Mouse (Mus musculus) testis, adult 2 months (tissue): ENCODE measurements around the gene Igfbp4. TPM values are rescaled to one million over a fixed set of nuclear protein-coding genes. Genes with fewer than 3 reads are reported as not detected.

ENCODE experiments used
- H3K27ac ChIP-seq: fragments of 200-500 bp; 2 replicates; pipeline ENCODE4 v1.5.1; 2012; ENCODE audit warnings: low read depth, low read length; ENCODE audit not compliant: control insufficient read depth, insufficient read depth
- H3K27me3 ChIP-seq: fragments of 200-500 bp; 2 replicates; pipeline ENCODE4 v1.6.1; 2012; ENCODE audit warnings: mild to moderate bottlenecking, low read length, moderate library complexity; ENCODE audit not compliant: control insufficient read depth, insufficient read depth
- H3K36me3 ChIP-seq: fragments of 200-500 bp; 2 replicates; pipeline ENCODE4 v1.6.1; 2012; ENCODE audit warnings: mild to moderate bottlenecking, low read length; ENCODE audit not compliant: control insufficient read depth, insufficient read depth
- H3K4me1 ChIP-seq: fragments of 200-500 bp; 2 replicates; pipeline ENCODE4 v1.6.1; 2012; ENCODE audit warnings: low read length; ENCODE audit not compliant: control insufficient read depth, insufficient read depth
- H3K4me3 ChIP-seq: fragments of 200-500 bp; 2 replicates; pipeline ENCODE4 v1.5.1; 2012; ENCODE audit warnings: low read depth, mild to moderate bottlenecking, low read length, moderate library complexity, mixed read lengths; ENCODE audit not compliant: control insufficient read depth
- CTCF ChIP-seq: fragments of 200-500 bp; IDR thresholded peaks from 2 replicates; pipeline ENCODE4 v1.5.1; 2012; ENCODE audit warnings: low read depth, mild to moderate bottlenecking, inconsistent platforms, low read length, moderate library complexity; ENCODE audit not compliant: control insufficient read depth, insufficient read depth, insufficient replicate concordance
- POLR2A ChIP-seq: fragments of 200-500 bp; IDR thresholded peaks from 2 replicates; pipeline ENCODE4 v1.6.1; 2012; ENCODE audit warnings: low read depth, mild to moderate bottlenecking, inconsistent platforms, low read length, moderate library complexity; ENCODE audit not compliant: control insufficient read depth
- polyA plus RNA-seq: library from polyadenylated mRNA; depleted of rRNA; stranded (reverse); fragments of >200 nt; gene quantifications from 2 replicates; pipeline ENCODE4 v1.2.3, GENCODE M21; 2012

Igfbp4 gene
- polyA plus RNA-seq, 1 experiment, result 19.0 TPM

- no peak overlapping the region for H3K4me3 ChIP-seq
- no peaks in the 10 kb centered on the region for H3K27me3 ChIP-seq
- no peak for TF ChIP-seq POLR2A
- no peak for TF ChIP-seq CTCF
- no peak overlapping the region for H3K27ac ChIP-seq
- H3K36me3 ChIP-seq, result no peaks in the 10 kb centered on the region
- no peaks in the 10 kb centered on the region for H3K4me1 ChIP-seq
Measured at GRCm38 (mm10) chr11:99055571-99056452, 14.8 kb downstream of the Igfbp4 start.

DNA sequence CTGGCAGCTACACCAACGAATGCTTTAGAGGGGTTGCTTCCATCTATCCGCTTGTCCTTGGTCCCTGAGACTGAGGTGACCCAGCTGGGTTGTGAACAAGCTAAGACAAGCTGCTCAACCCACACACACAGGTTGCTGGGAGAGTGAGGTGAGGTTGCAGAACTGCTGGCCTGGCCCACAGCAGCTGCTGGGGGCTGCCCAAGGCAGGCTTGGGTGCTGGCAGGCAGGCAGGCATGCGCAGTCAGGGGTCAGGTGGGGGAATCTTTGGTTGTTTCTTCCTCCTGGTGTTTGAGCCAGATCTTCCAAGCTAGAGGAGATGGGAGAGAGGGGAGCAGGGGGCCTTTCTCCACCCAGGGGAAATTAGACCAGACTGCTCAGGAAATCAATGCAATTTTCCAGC is 19.4 kb downstream of the Igfbp4 start:
- TF ChIP-seq POLR2A (no peak), CTCF (no peak)
- no peaks in the 10 kb centered on the region for H3K27me3 ChIP-seq
- no peak overlapping the region for H3K4me3 ChIP-seq
- H3K4me1 ChIP-seq, result no peaks in the 10 kb centered on the region
- H3K27ac ChIP-seq, result no peak overlapping the region
- no peaks in the 10 kb centered on the region for H3K36me3 ChIP-seq

GRCm38 (mm10) chr11:99062661-99063060 is 21.6 kb downstream of the Igfbp4 start:
- Histone ChIP-seq H3K4me3 (no peak overlapping the region), H3K27me3 (no peaks in the 10 kb centered on the region), H3K36me3 (no peaks in the 10 kb centered on the region), H3K27ac (no peak overlapping the region), H3K4me1 (no peaks in the 10 kb centered on the region)
- no peak for TF ChIP-seq CTCF

GRCm38 (mm10) chr11:99063406-99064131 is 22.5 kb downstream of the Igfbp4 start:
- no peaks in the 10 kb centered on the region for H3K36me3 ChIP-seq
- no peak overlapping the region for H3K27ac ChIP-seq
- H3K27me3 ChIP-seq, result no peaks in the 10 kb centered on the region
- H3K4me1 ChIP-seq, result no peaks in the 10 kb centered on the region
- H3K4me3 ChIP-seq, result no peak overlapping the region
- TF ChIP-seq POLR2A (no peak), CTCF (no peak)

DNA sequence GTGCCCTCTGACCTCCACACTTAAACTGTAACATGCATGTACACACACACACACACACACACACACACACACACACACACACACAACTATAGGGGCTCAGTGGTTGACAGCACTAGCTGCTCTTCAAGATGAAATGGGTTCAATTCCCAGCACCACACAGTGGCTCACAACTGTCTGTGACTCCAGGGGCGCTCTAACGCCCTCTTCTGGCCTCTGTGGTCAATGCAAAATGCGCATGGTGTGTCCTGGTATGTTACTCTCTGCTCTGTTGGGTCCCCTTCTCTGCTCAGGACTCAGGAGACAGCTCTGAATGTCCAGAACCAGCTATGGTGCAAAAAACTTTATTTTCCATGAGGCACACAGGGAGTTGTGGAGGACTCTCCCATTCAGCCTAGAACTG is 24.3 kb downstream of the Igfbp4 start:
- H3K4me3 ChIP-seq, result no peak overlapping the region
- H3K27me3 ChIP-seq, result no peaks in the 10 kb centered on the region
- peak; percentile 21; the same call in 1 of the 2 replicates for TF ChIP-seq CTCF
- no peak for TF ChIP-seq POLR2A
- H3K4me1 ChIP-seq, result no peaks in the 10 kb centered on the region
- H3K36me3 ChIP-seq, result no peaks in the 10 kb centered on the region
- no peak overlapping the region for H3K27ac ChIP-seq

- no peak overlapping the region for H3K27ac ChIP-seq
- TF ChIP-seq POLR2A (no peak), CTCF (peak; percentile 69; the same call in 1 of the 2 replicates)
- H3K36me3 ChIP-seq, result no peaks in the 10 kb centered on the region
- no peaks in the 10 kb centered on the region for H3K4me1 ChIP-seq
- H3K27me3 ChIP-seq, result no peaks in the 10 kb centered on the region
- H3K4me3 ChIP-seq, result no peak overlapping the region
Measured at GRCm38 (mm10) chr11:99065979-99066378, 24.9 kb downstream of the Igfbp4 start.

- Histone ChIP-seq H3K27ac (no peak overlapping the region), H3K4me1 (no peaks in the 10 kb centered on the region), H3K36me3 (no peaks in the 10 kb centered on the region), H3K27me3 (no peaks in the 10 kb centered on the region), H3K4me3 (no peak overlapping the region)
- TF ChIP-seq CTCF (no peak), POLR2A (no peak)
Measured at GRCm38 (mm10) chr11:99067591-99067990, 26.5 kb downstream of the Igfbp4 start.
